ENCODE assay signal across 9 mouse cellular contexts in the genomic region with DNA sequence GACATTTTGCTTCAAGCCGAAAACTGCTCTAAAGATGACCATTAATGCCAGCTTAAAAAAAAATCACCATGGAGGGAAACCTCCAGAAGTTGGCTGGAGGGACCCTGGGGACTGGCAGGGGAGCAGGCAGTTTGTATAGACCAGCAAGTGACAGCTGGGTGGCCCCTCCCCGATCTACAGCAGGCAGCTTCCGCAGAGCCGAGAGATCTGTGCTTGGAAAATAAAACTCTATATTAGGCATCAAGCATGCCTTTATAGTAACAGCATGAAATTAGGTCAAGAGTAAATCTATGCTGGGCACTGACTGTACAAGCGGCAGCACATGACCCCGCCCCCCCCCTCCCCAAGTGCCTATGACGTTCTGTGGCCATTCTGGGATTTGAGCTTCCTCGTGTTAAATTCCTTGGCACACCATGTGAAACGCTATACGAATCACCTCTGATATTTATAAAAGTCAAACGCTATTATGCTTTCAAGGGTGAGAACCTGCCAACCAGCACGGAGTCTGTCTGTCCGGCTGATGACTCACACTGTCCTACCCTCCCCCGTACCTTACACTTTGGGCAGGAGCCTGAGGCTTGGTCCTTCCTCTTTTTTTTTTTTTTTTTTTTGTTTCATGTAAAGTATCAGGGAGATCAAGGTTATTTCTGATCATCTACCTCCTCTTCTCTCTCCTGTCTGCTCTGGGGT.
DNase-seq lines count a peak whose midpoint lies in the region; ATAC-seq lines count a peak whose summit lies in the region.
"Had no signal": no experiment of that assay in that cellular context is flagged by ENCODE, and none has a peak within 500 bp of the region (broad histone marks: within the 10 kb centered on the region; RNA-seq: fewer than 3 reads in every experiment).

No protein-coding gene starts in this region.

- H3K4me1 ChIP-seq in kidney, embryonic 15.5 days = peaks cover 35% of the 10 kb centered on the region
- peaks cover 24% of the 10 kb centered on the region for H3K4me1 ChIP-seq in heart, embryonic 12.5 days (replicated peaks)
- peaks cover 50% of the 10 kb centered on the region for H3K4me1 ChIP-seq in megakaryocyte, embryonic 14.5 days

- H3K27ac ChIP-seq in kidney, embryonic 15.5 days = no peak overlapping the region
- peak overlapping the region; percentile 55 for H3K27ac ChIP-seq in heart, embryonic 12.5 days (ENCODE audit: poor library complexity, severe bottlenecking)
- H3K27ac ChIP-seq: hindbrain, embryonic 14.5 days had no signal

- no peak overlapping the region for H3K4me3 ChIP-seq in kidney, embryonic 15.5 days (replicated peaks)
- no peak overlapping the region for H3K4me3 ChIP-seq in heart, embryonic 12.5 days
- H3K4me3 ChIP-seq in megakaryocyte, embryonic 14.5 days (replicated peaks) = peak overlapping the region; percentile 53

- no peaks in the 10 kb centered on the region for H3K9me3 ChIP-seq in kidney, embryonic 15.5 days (replicated peaks)
- peaks cover 4% of the 10 kb centered on the region; the same call in 1 of the 2 replicates for H3K9me3 ChIP-seq in heart, embryonic 12.5 days (replicated peaks)
- peaks cover 4% of the 10 kb centered on the region; the same call in 1 of the 2 replicates for H3K9me3 ChIP-seq in megakaryocyte, embryonic 14.5 days

- H3K36me3 ChIP-seq in kidney, embryonic 15.5 days = no peaks in the 10 kb centered on the region
- no peaks in the 10 kb centered on the region for H3K36me3 ChIP-seq in heart, embryonic 12.5 days
- H3K36me3 ChIP-seq in megakaryocyte, embryonic 14.5 days (replicated peaks; ENCODE audit: low read length) = peaks cover 41% of the 10 kb centered on the region

- peaks cover 12% of the 10 kb centered on the region for H3K27me3 ChIP-seq in kidney, embryonic 15.5 days
- no peaks in the 10 kb centered on the region; the same call in 1 of the 2 replicates for H3K27me3 ChIP-seq in heart, embryonic 12.5 days (replicated peaks)
- no peaks in the 10 kb centered on the region for H3K27me3 ChIP-seq in megakaryocyte, embryonic 14.5 days (replicated peaks)

- no peak for DNase-seq in kidney, adult 11 months
- peak; percentile 54 for DNase-seq in adrenal gland, postnatal 14 days
- no peak for DNase-seq in urinary bladder, postnatal 25 days (ENCODE audit: low spot score)
- no peak for DNase-seq in layer of hippocampus, adult 18-20 months (ENCODE audit: low spot score in 2 of 2)

- ATAC-seq in kidney, embryonic 15.5 days (replicated peaks; ENCODE audit: low FRiP score) = no peak
- ATAC-seq in heart, embryonic 12.5 days (ENCODE audit: insufficient number of reproducible peaks, low FRiP score) = no peak
- no peak for ATAC-seq in megakaryocyte-erythroid progenitor cell, adult 5-6 weeks (replicated peaks; ENCODE audit: low FRiP score, low TSS enrichment, poor library complexity, severe bottlenecking)

- H3K9ac ChIP-seq in kidney, embryonic 15.5 days = no peak overlapping the region
- H3K9ac ChIP-seq in heart, embryonic 12.5 days = peak overlapping the region; percentile 27; the same call in 1 of the 2 replicates
- H3K9ac ChIP-seq: hindbrain, embryonic 14.5 days had no signal

- 43% methylated on average over 14 of the region's 14 CpGs for WGBS in kidney, embryonic 15.5 days
- 54% methylated on average over 14 of the region's 14 CpGs for WGBS in heart, embryonic 12.5 days

- peak overlapping the region; percentile 29 for H3K4me2 ChIP-seq in kidney, embryonic 15.5 days
- H3K4me2 ChIP-seq in heart, embryonic 12.5 days = no peak overlapping the region; the same call in 1 of the 2 replicates
- H3K4me2 ChIP-seq: hindbrain, embryonic 14.5 days had no signal
